Mouse (Mus musculus) embryonic facial prominence, embryonic 12.5 days (tissue): ENCODE results near the gene B4galnt2. TPM values are rescaled to one million over a fixed set of nuclear protein-coding genes. Genes with fewer than 3 reads are reported as not detected.
"Not testable (repeated sequence)": the region's sequence is repeated elsewhere in the genome, so short reads cannot be mapped to it uniquely, and the experiment has no call there.

Experiments
- ATAC-seq: fragments of 200-750 bp; cut with Nextera tagmentation; 2 replicates; pipeline ENCODE4 v1.8.0; 2017; ENCODE audit not compliant: insufficient number of reproducible peaks, insufficient read depth, low FRiP score, low TSS enrichment
- H3K27ac ChIP-seq: fragments of 300-500 bp; sonication (generic); 2 replicates; pipeline ENCODE4 v1.5.1; 2016; ENCODE audit warnings: mild to moderate bottlenecking
- H3K27me3 ChIP-seq: fragments of 300-500 bp; sonication (generic); 2 replicates; pipeline ENCODE4 v1.6.1; 2016; ENCODE audit warnings: mild to moderate bottlenecking, moderate library complexity
- H3K36me3 ChIP-seq: fragments of 300-500 bp; sonication (generic); 2 replicates; pipeline ENCODE4 v1.6.1; 2016; ENCODE audit warnings: mild to moderate bottlenecking
- H3K4me1 ChIP-seq: fragments of 300-500 bp; sonication (generic); 2 replicates; pipeline ENCODE4 v1.6.1; 2016
- H3K4me2 ChIP-seq: fragments of 300-500 bp; sonication (generic); replicated peaks from 2 replicates; pipeline ENCODE4 v1.6.1; 2016; ENCODE audit warnings: mild to moderate bottlenecking, moderate library complexity
- H3K4me3 ChIP-seq: fragments of 300-500 bp; sonication (generic); 2 replicates; pipeline ENCODE4 v1.5.1; 2016; ENCODE audit warnings: mild to moderate bottlenecking
- H3K9ac ChIP-seq: fragments of 300-500 bp; sonication (generic); 2 replicates; pipeline ENCODE4 v1.6.1; 2016; ENCODE audit warnings: mild to moderate bottlenecking, moderate library complexity
- H3K9me3 ChIP-seq: fragments of 300-500 bp; sonication (generic); 2 replicates; pipeline ENCODE4 v1.6.1; 2016; ENCODE audit warnings: mild to moderate bottlenecking, moderate library complexity
- WGBS: fragments of 180-500 bp; shearing (Covaris S2); methylation state at CpG from one replicate; pipeline ENCODE4 v1.1.7; 2016; 5-methylcytosine and 5-hydroxymethylcytosine counted together
- polyA plus RNA-seq: library from polyadenylated mRNA; unstranded; fragments of >200 nt; fragmentation: Nextera tagmentation; extraction: Ambion mirVana; gene quantifications from 2 replicates; pipeline ENCODE4 v1.2.1, GENCODE M21; 2016

B4galnt2 gene
- polyA plus RNA-seq, 1 experiment from 2014 or later: not detected

DNA sequence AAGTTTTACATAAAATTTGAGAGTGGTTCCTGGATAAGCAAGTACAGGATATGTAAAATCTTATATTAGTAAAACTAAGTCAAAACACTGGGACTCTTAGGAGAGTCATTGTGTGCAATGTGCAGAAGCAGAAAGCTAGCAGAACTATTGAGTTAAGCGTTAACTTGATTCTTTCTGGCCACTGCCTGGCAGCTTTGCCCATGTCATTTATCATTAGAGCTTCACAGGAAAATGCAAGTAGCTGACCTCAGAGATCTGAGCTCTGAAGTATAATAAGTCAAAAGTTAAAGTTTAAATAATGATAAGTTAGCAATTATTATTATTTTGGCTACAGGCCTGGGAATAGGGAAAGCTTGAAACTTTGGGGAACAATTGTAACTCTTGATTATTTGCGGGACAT is 34.8 kb downstream of the B4galnt2 start:
- not testable (repeated sequence) for ATAC-seq, H3K36me3 ChIP-seq, H3K9ac ChIP-seq, H3K4me1 ChIP-seq, H3K4me3 ChIP-seq, H3K9me3 ChIP-seq, H3K4me2 ChIP-seq, H3K27ac ChIP-seq
- 0 out of 2 replicates have a peak, but pooled peaks cover 11% of the 10 kb centered on the region for H3K27me3 ChIP-seq
- WGBS: 75% methylated on average over 2 of the region's 2 CpGs

- H3K27me3 ChIP-seq: 0 out of 2 replicates have a peak, but pooled peaks cover 5% of the 10 kb centered on the region
- no peak overlapping the region for H3K9ac ChIP-seq
- no peaks in the 10 kb centered on the region for H3K9me3 ChIP-seq
- H3K4me3 ChIP-seq: no peak overlapping the region
- H3K27ac ChIP-seq: no peak overlapping the region
- H3K36me3 ChIP-seq: no peaks in the 10 kb centered on the region
- H3K4me1 ChIP-seq: no peaks in the 10 kb centered on the region
- 21% methylated on average over 7 of the region's 7 CpGs for WGBS
- ATAC-seq: no peak
- H3K4me2 ChIP-seq: no peak overlapping the region
Measured at GRCm38 (mm10) chr11:95876296-95876695, 38.4 kb downstream of the B4galnt2 start.

- no peaks in the 10 kb centered on the region for H3K36me3 ChIP-seq
- H3K27me3 ChIP-seq: 0 out of 2 replicates have a peak, but pooled peaks cover 4% of the 10 kb centered on the region
- no peak overlapping the region for H3K9ac ChIP-seq
- 26% methylated on average over 9 of the region's 9 CpGs for WGBS
- H3K4me1 ChIP-seq: no peaks in the 10 kb centered on the region
- H3K4me2 ChIP-seq: no peak overlapping the region; the same call in 1 of the 2 replicates
- H3K27ac ChIP-seq: no peak overlapping the region
- no peak overlapping the region for H3K4me3 ChIP-seq
- ATAC-seq: no peak
- no peaks in the 10 kb centered on the region for H3K9me3 ChIP-seq
Measured at GRCm38 (mm10) chr11:95875804-95876203, 38.9 kb downstream of the B4galnt2 start.

DNA sequence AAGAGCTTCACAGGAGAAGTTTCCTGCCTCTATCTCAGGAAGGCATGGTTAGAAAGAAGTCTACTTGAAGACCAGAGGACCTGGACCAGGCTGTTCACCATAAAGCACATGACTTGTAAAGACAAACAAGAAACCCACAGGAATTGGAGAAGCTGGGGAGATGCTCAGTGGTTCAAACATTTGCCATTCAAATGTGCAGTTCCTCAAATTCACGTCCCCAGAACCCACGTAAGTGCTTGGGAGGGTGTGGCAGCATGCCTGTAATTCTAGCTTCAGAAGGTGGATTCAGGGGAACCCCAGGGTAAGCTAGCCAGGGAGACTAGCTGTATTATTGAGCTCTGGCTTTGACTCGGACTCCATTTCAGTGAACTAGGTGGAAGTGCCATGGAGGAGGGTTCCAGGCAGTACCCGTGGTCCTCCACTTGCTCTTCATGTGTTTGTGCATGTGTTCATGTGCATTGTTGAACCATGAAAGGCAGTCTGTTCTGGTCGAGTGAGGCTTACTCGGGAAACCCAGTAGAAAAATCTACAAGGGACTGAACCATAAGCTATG is 44.7 kb downstream of the B4galnt2 start:
- no peak overlapping the region for H3K9ac ChIP-seq
- no peak overlapping the region for H3K4me3 ChIP-seq
- H3K27ac ChIP-seq: no peak overlapping the region
- WGBS: 77% methylated on average over 6 of the region's 6 CpGs
- H3K36me3 ChIP-seq: no peaks in the 10 kb centered on the region
- H3K4me1 ChIP-seq: no peaks in the 10 kb centered on the region
- ATAC-seq: no peak
- H3K4me2 ChIP-seq: no peak overlapping the region
- H3K9me3 ChIP-seq: no peaks in the 10 kb centered on the region
- no peaks in the 10 kb centered on the region for H3K27me3 ChIP-seq

DNA sequence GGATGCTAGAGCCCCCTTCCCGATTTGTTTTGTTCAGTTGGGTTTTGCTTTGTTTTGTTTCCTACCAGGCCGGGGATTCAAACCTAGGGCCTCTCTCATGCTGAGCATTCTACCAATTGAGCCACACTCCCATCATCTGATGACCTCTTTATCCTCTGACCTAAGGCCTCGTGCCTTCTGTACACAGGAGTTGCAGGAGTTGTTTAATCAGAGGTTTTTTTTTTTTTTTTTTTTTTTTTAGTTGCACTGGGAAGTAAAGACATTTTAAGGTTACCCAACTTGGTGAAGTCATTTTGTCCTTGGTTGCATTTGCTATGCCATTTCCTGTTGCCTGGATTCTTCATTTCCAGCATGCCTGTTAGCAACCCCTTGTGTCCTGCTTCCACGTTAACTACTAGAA is 45.2 kb downstream of the B4galnt2 start:
- Histone ChIP-seq H3K27ac (no peak overlapping the region), H3K9me3 (no peaks in the 10 kb centered on the region), H3K36me3 (no peaks in the 10 kb centered on the region), H3K4me1 (no peaks in the 10 kb centered on the region), H3K4me2 (no peak overlapping the region), H3K27me3 (no peaks in the 10 kb centered on the region), H3K4me3 (no peak overlapping the region), H3K9ac (no peak overlapping the region)
- ATAC-seq: no peak
- WGBS: 76% methylated on average over 4 of the region's 4 CpGs

DNA sequence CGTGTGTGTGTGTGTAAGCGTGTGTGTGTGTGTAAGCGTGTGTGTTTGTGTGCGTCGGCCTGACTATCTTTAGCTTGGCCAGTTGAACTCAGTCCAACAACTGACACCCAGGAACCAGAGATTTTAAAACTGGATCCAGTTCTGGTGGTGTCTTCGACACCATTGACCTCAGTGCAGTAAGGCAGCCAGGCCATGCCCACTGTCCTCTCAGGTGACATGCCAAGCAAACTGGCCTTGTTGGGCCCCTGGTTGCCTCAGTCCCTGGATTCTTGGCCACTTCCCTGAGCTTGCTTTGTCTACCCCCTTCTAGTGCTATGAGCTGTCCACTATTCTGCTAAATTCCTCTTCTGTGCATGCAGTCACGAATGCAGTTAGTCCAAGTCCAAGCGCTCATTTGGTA is 53.3 kb downstream of the B4galnt2 start:
- Histone ChIP-seq H3K27ac (no peak overlapping the region), H3K9ac (no peak overlapping the region), H3K27me3 (no peaks in the 10 kb centered on the region), H3K4me3 (no peak overlapping the region), H3K9me3 (no peaks in the 10 kb centered on the region), H3K36me3 (no peaks in the 10 kb centered on the region), H3K4me1 (peaks cover 8% of the 10 kb centered on the region; the same call in 1 of the 2 replicates), H3K4me2 (no peak overlapping the region)
- WGBS: 91% methylated on average over 8 of the region's 8 CpGs
- no peak for ATAC-seq

GRCm38 (mm10) chr11:95860071-95860490 is 54.6 kb downstream of the B4galnt2 start:
- no peaks in the 10 kb centered on the region for H3K36me3 ChIP-seq
- H3K4me1 ChIP-seq: peaks cover 8% of the 10 kb centered on the region; the same call in 1 of the 2 replicates
- peak overlapping the region; percentile 62 for H3K4me2 ChIP-seq
- H3K27ac ChIP-seq: peak overlapping the region; percentile 92; the same call in 1 of the 2 replicates
- peak overlapping the region; percentile 67 for H3K4me3 ChIP-seq
- H3K9me3 ChIP-seq: no peaks in the 10 kb centered on the region
- ATAC-seq: no peak
- H3K27me3 ChIP-seq: no peaks in the 10 kb centered on the region
- peak overlapping the region; percentile 51 for H3K9ac ChIP-seq
- 24% methylated on average over 3 of the region's 3 CpGs for WGBS

GRCm38 (mm10) chr11:95859468-95859855 is 55.2 kb downstream of the B4galnt2 start:
- Histone ChIP-seq H3K27ac (peak overlapping the region; percentile 92), H3K36me3 (no peaks in the 10 kb centered on the region), H3K4me3 (peak overlapping the region; percentile 67), H3K4me1 (peaks cover 8% of the 10 kb centered on the region; the same call in 1 of the 2 replicates), H3K4me2 (peak overlapping the region; percentile 62), H3K27me3 (no peaks in the 10 kb centered on the region), H3K9ac (peak overlapping the region; percentile 51), H3K9me3 (no peaks in the 10 kb centered on the region)
- under 1% methylated on average over 35 of the region's 35 CpGs for WGBS
- ATAC-seq: peak; percentile 65

- Histone ChIP-seq H3K4me3 (peak overlapping the region; percentile 67), H3K36me3 (no peaks in the 10 kb centered on the region), H3K4me2 (peak overlapping the region; percentile 62), H3K9ac (peak overlapping the region; percentile 51), H3K27me3 (no peaks in the 10 kb centered on the region), H3K9me3 (no peaks in the 10 kb centered on the region), H3K4me1 (peaks cover 8% of the 10 kb centered on the region; the same call in 1 of the 2 replicates), H3K27ac (peak overlapping the region; percentile 92)
- under 1% methylated on average over 58 of the region's 58 CpGs for WGBS
- peak; percentile 95 for ATAC-seq
Measured at GRCm38 (mm10) chr11:95858528-95859467, 55.9 kb downstream of the B4galnt2 start.

GRCm38 (mm10) chr11:95857716-95858527 is 56.8 kb downstream of the B4galnt2 start:
- Histone ChIP-seq H3K4me2 (peak overlapping the region; percentile 62), H3K9me3 (no peaks in the 10 kb centered on the region), H3K4me3 (peak overlapping the region; percentile 67), H3K36me3 (no peaks in the 10 kb centered on the region), H3K27me3 (no peaks in the 10 kb centered on the region), H3K9ac (peak overlapping the region; percentile 51; the same call in 1 of the 2 replicates), H3K4me1 (peaks cover 8% of the 10 kb centered on the region; the same call in 1 of the 2 replicates), H3K27ac (peak overlapping the region; percentile 92)
- WGBS: 19% methylated on average over 21 of the region's 21 CpGs
- no peak for ATAC-seq

- WGBS: 76% methylated on average over 4 of the region's 4 CpGs
- Histone ChIP-seq H3K4me2 (peak overlapping the region; percentile 62; the same call in 1 of the 2 replicates), H3K4me3 (no peak overlapping the region)
Measured at GRCm38 (mm10) chr11:95857306-95857705, 57.4 kb downstream of the B4galnt2 start.

More at GRCm38 (mm10) chr11:95857306-95857705, 57.4 kb downstream of the B4galnt2 start:
- Histone ChIP-seq H3K27me3 (no peaks in the 10 kb centered on the region), H3K36me3 (no peaks in the 10 kb centered on the region), H3K9me3 (no peaks in the 10 kb centered on the region), H3K27ac (no peak overlapping the region), H3K4me1 (peaks cover 8% of the 10 kb centered on the region; the same call in 1 of the 2 replicates), H3K9ac (no peak overlapping the region)
- no peak for ATAC-seq
